Mouse (Mus musculus) midbrain, embryonic 10.5 days (tissue): ENCODE data around the gene Scgb1b15. TPM values are rescaled to one million over a fixed set of nuclear protein-coding genes. Genes with fewer than 3 reads are reported as not detected.
"Not testable (repeated sequence)": the region's sequence is repeated elsewhere in the genome, so short reads cannot be mapped to it uniquely, and the experiment has no call there.

Source experiments
- DNase-seq: peaks from one replicate; pipeline ENCODE4 v3.0.0-alpha.2; 2017; ENCODE audit warnings: low spot score
- H3K27ac ChIP-seq: fragments of 300-500 bp; sonication (generic); replicated peaks from 2 replicates; pipeline ENCODE4 v1.5.1; 2016; ENCODE audit warnings: mild to moderate bottlenecking
- H3K27me3 ChIP-seq: fragments of 300-500 bp; sonication (generic); 2 replicates; pipeline ENCODE4 v1.6.1; 2016; ENCODE audit warnings: low read depth, mild to moderate bottlenecking; ENCODE audit not compliant: poor library complexity, severe bottlenecking
- H3K36me3 ChIP-seq: fragments of 300-500 bp; sonication (generic); 2 replicates; pipeline ENCODE4 v1.6.1; 2016; ENCODE audit warnings: mild to moderate bottlenecking, moderate library complexity
- H3K4me1 ChIP-seq: fragments of 300-500 bp; sonication (generic); 2 replicates; pipeline ENCODE4 v1.6.1; 2016
- H3K4me3 ChIP-seq: fragments of 300-500 bp; sonication (generic); 2 replicates; pipeline ENCODE4 v1.5.1; 2016; ENCODE audit warnings: mild to moderate bottlenecking, moderate library complexity
- H3K9me3 ChIP-seq: fragments of 300-500 bp; sonication (generic); replicated peaks from 2 replicates; pipeline ENCODE4 v1.6.1; 2016; ENCODE audit warnings: mild to moderate bottlenecking
- polyA plus RNA-seq: library from polyadenylated mRNA; unstranded; fragments of >200 nt; fragmentation: Nextera tagmentation; extraction: Ambion mirVana; gene quantifications from 2 replicates; pipeline ENCODE4 v1.2.1, GENCODE M21; 2016

The Scgb1b15 gene
- not detected in 2 replicates for polyA plus RNA-seq

DNA sequence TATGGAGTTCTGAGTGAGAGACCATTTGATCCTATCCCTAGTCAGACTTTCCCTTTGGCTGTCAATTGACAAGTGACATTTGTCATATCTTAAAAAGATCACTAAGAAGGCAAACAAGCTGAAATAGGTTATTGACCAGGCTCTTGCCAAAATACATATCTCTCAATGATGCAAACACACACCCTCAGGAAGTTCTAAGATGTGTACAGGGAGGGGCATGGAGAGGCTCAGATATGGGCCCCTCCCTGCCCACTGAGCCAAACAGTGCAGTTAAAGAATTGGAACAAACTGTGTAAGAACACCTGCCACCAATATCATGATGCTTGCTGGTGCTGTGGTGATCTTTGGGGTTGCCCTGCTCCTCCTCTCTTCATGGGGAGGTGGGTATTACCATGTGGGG is at the start of gene Scgb1b15:
Scgb1b15 (plus strand) TSS at position 301 of the 400 bp plus-strand sequence.
- not testable (repeated sequence) for H3K4me3 ChIP-seq, H3K36me3 ChIP-seq, H3K27ac ChIP-seq, H3K9me3 ChIP-seq, H3K4me1 ChIP-seq, H3K27me3 ChIP-seq, DNase-seq

DNA sequence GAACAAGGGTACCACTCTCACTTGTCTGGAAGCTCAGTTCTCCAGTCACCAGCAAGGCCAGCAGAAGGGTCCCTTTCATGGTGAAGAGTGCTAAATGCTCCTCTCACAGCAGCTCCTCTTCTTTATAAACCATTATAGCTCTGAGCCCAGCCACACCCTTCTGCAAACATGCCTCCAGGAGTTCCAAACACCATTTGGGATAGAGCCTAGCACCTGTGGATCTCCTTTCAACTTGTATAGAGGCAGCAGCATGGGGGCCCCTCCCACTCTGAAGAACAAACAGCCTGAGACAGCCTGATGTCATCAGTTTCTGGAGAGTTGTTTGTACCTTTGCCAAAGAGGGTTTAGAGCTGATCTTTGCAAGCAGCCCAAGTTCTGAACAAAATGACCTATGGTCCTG is 6.8 kb upstream of the Scgb1b15 start, which contains the start of gene Scgb2b15:
Scgb2b15 (minus strand) TSS at position 101 of the 400 bp plus-strand sequence.
- not testable (repeated sequence) for H3K27me3 ChIP-seq, H3K27ac ChIP-seq, H3K36me3 ChIP-seq, H3K4me1 ChIP-seq, DNase-seq, H3K4me3 ChIP-seq, H3K9me3 ChIP-seq

Other genes starting within 250 kb of the Scgb1b15 start
- not detected in 2 replicates for gene Scgb2b15, start 6.9 kb upstream of the Scgb1b15 start, polyA plus RNA-seq
- gene Scgb2b17, start 220.0 kb downstream of the Scgb1b15 start, polyA plus RNA-seq = not detected in 2 replicates
- gene Scgb1b17, start 226.9 kb downstream of the Scgb1b15 start, polyA plus RNA-seq = not detected in 2 replicates